Mouse (Mus musculus) liver, embryonic 14.5 days (tissue): ENCODE data around the gene Toe1.

Source experiments
- CTCF ChIP-seq: IDR thresholded peaks from 2 replicates; pipeline ENCODE4 v1.5.1; 2016; ENCODE audit warnings: antibody characterized with exemption, low read depth, control low read depth
- EP300 ChIP-seq: IDR thresholded peaks from 2 replicates; pipeline ENCODE4 v1.6.1; 2016; ENCODE audit warnings: antibody characterized with exemption, low read depth

GRCm38 (mm10) chr4:116786587-116786986, 20.9 kb downstream of the Toe1 start:
- peak; percentile 53 for TF ChIP-seq CTCF
- TF ChIP-seq EP300, result no peak
